Mouse (Mus musculus): ENCODE results near the gene Hoxa4. TPM values are rescaled to one million over a fixed set of nuclear protein-coding genes. Genes with fewer than 3 reads are reported as not detected.

Hoxa4 gene
- not detected for polyA plus RNA-seq (2017; shearing (Covaris generic))

DNA sequence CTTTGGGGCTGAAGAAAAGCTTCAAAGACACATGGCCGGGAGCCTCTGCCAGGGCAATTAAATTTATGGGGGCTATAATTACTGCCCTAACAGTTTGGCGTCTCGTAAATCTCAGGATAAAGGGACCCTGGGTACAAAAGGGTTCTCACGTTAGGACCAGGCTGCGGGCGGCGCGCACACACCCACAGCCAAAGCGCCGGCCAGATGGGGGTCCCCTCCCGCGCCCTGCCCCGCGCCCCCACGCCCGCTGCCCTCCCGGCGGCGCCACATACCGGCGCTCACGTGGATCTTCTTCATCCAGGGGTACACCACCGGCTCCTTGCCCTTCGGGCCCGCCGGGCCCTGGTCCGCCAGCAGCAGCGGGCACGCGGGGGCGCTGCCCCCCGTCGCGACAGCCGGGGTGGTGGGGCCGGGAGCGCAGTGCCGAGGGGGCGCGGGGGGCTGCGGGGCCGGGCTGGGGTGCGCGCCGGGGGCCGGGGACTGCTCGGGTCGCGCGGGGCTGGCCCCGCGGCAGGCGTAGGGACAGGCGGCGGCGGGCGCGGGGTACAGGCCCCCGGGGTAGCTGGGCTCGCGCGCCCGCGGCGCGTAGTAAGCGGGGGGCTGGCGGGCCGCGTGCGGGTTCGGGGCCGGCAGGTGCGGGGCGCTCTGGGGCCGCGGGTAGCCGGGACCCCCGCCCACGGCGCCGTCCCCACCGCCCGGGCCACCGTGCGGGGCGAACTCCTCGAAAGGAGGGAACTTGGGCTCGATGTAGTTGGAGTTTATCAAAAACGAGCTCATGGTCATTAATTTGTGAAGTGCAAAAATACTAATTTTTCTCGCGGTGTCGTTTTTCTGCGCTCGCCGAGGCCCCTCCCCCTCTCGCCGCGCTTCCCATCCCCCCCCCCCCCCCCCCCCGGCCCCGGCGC lies at the start of gene Hoxa4:
TSS of gene Hoxa4 (minus strand) at position 848 of the 905 bp plus-strand sequence.

GRCm38 (mm10) chr6:52240389-52241000 lies 48.9 kb upstream of the Hoxa4 start, which contains the start of gene Hoxa10:
Gene Hoxa10, minus strand, starts transcription at chr6:52240854.

DNA sequence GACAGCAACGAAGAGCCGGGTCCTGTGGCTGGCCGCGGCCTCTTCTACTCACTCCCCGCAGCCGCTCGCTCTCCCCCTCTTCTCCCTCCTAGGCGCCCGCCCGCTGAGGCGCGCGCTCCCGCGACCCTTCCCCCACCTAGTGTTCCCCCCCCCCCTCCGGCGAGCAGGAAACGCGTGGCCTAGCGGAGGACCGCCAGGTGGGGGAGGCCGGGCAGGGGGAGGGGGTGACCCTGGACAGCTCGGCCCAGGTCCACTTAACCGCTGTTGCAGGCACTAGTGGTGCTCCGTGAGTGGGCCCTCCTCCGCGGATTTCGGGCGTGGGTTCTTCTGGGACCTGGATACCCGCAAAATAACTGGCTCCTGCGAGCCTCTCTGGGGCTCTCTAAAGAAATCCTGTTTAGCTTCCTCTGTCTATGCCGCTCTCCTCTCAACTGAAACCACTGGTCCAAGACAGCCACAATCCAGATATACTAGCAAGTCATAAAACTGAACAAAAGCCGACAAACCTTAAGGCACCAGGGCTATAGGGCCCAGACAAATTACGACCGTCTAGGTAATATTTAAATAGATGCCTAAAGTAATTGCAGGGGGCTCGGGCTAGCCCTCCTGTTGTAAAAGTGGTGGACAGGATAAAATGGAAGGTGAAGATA lies 39.1 kb upstream of the Hoxa4 start, which contains the start of gene Hoxa9:
TSS of gene Hoxa9 (minus strand) at position 574 of the 650 bp plus-strand sequence.

DNA sequence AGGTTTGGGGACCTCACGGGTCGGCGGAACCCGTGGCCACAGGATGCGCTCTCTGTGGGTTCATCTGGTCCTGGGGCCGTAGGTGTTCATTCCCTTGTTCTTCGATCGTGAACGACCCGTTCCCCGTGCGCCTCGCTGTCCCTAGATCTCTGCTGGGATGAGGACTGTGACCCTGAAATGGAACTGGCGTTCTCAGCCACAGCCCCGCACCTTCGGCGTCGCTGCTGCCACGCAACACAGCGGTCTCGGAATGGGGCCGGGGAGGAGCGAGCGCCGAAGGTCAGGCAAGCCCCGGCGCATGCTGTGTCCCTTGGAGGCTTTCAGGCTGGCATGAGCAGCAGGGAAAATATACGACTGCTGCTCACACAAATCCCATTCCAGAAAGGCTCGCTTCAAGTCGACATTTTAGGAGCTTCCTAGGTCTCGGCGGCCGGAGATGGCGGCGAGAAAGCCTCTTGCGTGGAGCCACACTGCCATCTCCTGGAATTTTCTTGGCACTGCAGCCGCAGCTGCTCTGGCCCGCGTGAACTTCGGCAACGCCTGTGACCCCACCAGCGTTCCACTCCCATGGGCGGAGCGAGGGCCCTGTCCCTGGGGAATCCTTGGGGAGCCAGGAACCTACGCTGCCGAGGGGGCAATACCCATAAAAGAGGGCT lies 29.9 kb upstream of the Hoxa4 start, which contains the start of gene Hoxa7:
TSS of gene Hoxa7 (minus strand) at position 518 of the 656 bp plus-strand sequence.

DNA sequence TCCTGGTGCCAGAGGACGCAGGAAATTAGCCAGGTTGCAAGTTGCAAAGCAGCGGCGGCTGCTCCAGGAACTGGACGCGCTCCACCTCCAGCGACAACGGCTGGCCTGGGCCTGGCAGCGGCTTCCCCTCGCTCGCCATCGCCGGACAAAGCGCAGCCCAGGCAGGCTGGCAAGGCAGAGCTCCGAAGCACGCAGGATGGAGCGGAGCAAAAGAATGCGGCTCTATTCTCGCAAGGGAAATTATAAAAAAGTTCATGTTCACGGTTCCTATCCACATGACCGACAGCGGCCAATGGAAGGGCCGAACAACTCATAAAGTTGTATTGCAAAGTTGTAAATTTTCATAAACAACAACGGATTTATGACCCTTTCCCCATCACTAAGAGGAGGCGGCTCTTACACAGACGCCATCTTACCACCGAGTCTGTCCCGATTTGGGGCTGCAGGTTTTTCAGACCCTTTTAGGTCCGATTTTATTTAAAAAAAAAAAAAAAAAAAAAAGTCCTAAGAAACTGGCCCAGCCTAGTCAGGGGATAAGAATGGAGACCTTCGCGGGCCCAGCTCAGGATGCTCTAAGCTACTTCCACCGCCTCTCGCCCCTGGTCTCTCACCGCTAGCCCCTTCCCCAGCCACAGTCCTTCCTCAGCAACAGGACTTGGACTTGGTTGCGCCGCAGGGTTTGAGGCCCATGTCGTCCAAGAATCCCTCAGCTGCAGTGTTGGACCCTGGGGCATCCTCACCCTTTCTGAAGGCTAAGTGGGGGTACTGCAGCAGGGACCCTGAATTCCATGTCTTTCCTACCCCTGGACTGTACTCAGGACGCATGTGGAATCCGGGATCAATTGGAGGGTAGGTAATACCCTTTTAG lies 21.8 kb upstream of the Hoxa4 start, which contains the start of the genes Hoxa3 and Gm28308:
TSS of gene Hoxa3 (minus strand) at position 218 of the 868 bp plus-strand sequence.
TSS of gene Gm28308 (minus strand) at position 221 of the 868 bp plus-strand sequence.

DNA sequence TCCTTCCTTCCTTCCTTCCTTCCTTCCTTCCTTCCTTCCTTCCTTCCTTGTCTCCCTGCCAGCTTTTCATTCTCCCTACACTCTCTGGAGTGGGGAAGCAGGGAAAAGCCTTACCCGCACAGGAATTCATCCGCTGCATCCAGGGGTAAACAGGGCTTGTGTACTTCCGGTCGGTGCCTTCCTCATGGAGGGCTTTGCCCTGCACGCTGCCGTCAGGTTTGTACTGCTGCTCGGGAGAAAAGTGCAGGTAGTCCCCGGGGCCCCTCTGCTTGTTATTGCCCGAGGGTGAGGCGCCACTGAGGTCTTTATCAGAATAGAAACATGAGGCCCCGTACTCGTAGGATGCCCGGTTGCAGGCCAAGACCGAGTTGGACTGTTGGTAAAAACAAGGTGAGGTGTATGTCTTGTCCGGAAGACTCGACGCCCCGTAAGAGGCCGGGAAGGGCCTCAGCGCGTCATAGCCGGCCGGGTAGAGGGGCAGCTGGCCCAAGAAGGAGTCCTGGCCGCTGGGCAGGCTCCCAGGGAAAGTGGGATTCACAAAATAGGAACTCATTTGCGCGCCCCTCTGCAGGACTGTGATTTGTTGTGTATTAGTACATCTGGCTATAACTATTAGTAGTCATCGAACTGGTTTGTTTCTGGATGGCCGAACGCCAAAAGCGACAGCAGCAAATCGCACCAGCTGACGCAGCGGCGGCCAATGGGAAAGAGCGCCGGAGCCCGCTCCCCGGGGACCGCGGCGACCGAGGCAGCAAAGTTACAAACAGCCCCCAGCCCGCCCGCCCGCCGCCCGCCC lies 16.7 kb upstream of the Hoxa4 start, which contains the start of gene Hoxa6:
TSS of gene Hoxa6 (minus strand) at position 651 of the 796 bp plus-strand sequence.

GRCm38 (mm10) chr6:52204050-52204752 lies 12.6 kb upstream of the Hoxa4 start, which contains the start of gene Hoxa5:
Gene Hoxa5, minus strand, starts transcription at chr6:52204587.

DNA sequence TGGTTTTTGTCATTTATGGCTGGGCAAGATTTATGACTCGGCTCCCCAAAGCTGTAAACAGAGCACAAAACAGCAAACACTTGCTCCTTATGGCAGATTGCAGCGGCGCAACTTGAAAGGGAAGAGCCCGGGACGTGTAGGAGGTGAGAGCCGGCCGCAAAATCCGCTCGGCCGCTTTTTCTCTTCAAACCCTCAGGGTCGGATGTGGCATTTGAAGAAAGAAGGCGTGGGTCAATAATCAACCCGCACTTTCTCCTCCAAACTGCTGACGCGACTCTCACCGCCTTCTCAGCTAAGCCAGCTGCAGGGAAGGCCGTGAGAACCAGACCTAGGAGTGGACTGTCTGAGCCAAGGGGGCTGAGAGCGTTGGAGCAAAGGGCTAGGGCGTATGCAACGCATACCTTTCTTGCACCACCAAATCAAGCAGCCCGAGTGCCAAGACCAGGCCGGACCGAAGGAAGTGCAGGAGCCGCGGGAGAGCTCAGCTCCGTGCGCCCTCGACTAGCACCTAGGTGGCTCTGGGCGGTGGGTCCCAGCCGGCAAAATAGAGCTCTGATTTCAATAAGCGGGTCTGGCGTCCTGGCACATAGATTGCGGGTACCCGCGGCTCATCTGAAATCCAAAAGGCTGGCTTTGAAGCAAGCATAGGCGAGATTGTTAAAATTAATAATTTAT lies 14.4 kb downstream of the Hoxa4 start, which contains the start of gene 5730596B20Rik:
TSS of gene 5730596B20Rik (plus strand) at position 438 of the 675 bp plus-strand sequence.

DNA sequence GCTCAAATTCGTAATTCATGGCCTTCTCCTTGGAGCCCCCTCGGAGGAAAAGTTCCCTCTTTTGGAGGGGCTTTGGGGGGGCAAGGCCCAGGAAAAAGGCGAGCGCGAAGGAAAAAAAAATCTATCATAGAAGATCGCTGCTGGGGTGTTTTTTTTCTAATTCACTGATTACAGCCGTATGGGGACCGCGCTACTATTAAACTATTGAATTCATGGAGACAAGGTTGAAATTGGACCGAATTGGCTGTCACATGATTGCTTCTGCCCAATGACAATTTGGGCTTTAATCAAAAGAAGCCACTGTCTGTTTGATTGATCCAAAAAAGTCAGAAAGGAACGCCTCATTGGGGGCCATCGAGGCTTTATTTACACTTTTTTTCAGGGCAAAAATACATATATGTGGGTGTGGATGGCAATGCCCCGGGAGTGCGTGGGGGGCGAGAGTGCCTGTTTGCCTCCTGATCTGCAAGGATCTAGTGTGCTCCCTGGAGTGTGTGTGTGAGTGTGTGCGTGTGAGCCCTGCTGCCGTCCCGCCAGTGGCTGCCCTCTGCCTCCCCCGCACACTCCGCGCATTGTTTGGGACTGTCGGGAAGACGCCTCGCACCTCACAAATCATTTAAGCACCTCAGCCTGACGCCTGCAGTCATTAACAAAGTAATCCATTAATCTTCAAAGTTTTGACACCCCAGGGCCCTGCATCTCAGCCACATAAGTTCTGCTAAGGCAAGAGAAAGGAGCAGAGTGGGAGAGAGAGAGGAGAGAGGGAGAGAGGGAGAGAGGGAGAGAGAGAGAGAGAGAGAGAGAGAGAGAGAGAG lies 26.7 kb downstream of the Hoxa4 start, which contains the start of gene Hoxa2:
TSS of gene Hoxa2 (minus strand) at position 206 of the 815 bp plus-strand sequence.

GRCm38 (mm10) chr6:52158276-52159051 lies 33.1 kb downstream of the Hoxa4 start, which contains the start of gene Hoxa1:
Gene Hoxa1, minus strand, starts transcription at chr6:52158317.

Other genes with a start within 250 kb of the Hoxa4 start
- gene Skap2, start 179.2 kb downstream of the Hoxa4 start, polyA plus RNA-seq (2017; shearing (Covaris generic)) = 19.7 TPM
- not detected for gene Hoxa1, start 33.4 kb downstream of the Hoxa4 start, polyA plus RNA-seq (2017; shearing (Covaris generic))
- not detected for gene Hoxa2, start 26.9 kb downstream of the Hoxa4 start, polyA plus RNA-seq (2017; shearing (Covaris generic))
- not detected for gene 5730596B20Rik, start 14.3 kb downstream of the Hoxa4 start, polyA plus RNA-seq (2017; shearing (Covaris generic))
- gene Hoxa5, start 12.8 kb upstream of the Hoxa4 start, polyA plus RNA-seq (2017; shearing (Covaris generic)) = 0.16 TPM
- not detected for gene Hoxa6, start 17.0 kb upstream of the Hoxa4 start, polyA plus RNA-seq (2017; shearing (Covaris generic))
- not detected for gene Hoxa3, start 21.6 kb upstream of the Hoxa4 start, polyA plus RNA-seq (2017; shearing (Covaris generic))
- gene Gm28308, start 21.6 kb upstream of the Hoxa4 start, polyA plus RNA-seq (2017; shearing (Covaris generic)) = not detected
- gene Hoxa7, start 30.1 kb upstream of the Hoxa4 start, polyA plus RNA-seq (2017; shearing (Covaris generic)) = 0.38 TPM
- gene Hoxa9, start 39.3 kb upstream of the Hoxa4 start, polyA plus RNA-seq (2017; shearing (Covaris generic)) = 0.17 TPM
- not detected for gene Hoxa10, start 49.1 kb upstream of the Hoxa4 start, polyA plus RNA-seq (2017; shearing (Covaris generic))
- gene Hoxa11, start 54.1 kb upstream of the Hoxa4 start, polyA plus RNA-seq (2017; shearing (Covaris generic)) = not detected
- not detected for gene Hoxa13, start 69.1 kb upstream of the Hoxa4 start, polyA plus RNA-seq (2017; shearing (Covaris generic))
- not detected for gene Evx1, start 121.7 kb upstream of the Hoxa4 start, polyA plus RNA-seq (2017; shearing (Covaris generic))